Mouse (Mus musculus) testis, adult 2 months (tissue): ENCODE results near the gene Nck2.

Source experiments
- CTCF ChIP-seq: fragments of 200-500 bp; IDR thresholded peaks from 2 replicates; pipeline ENCODE4 v1.5.1; 2012; ENCODE audit warnings: low read depth, mild to moderate bottlenecking, inconsistent platforms, low read length, moderate library complexity; ENCODE audit not compliant: control insufficient read depth, insufficient read depth, insufficient replicate concordance
- POLR2A ChIP-seq: fragments of 200-500 bp; IDR thresholded peaks from 2 replicates; pipeline ENCODE4 v1.6.1; 2012; ENCODE audit warnings: low read depth, mild to moderate bottlenecking, inconsistent platforms, low read length, moderate library complexity; ENCODE audit not compliant: control insufficient read depth

DNA sequence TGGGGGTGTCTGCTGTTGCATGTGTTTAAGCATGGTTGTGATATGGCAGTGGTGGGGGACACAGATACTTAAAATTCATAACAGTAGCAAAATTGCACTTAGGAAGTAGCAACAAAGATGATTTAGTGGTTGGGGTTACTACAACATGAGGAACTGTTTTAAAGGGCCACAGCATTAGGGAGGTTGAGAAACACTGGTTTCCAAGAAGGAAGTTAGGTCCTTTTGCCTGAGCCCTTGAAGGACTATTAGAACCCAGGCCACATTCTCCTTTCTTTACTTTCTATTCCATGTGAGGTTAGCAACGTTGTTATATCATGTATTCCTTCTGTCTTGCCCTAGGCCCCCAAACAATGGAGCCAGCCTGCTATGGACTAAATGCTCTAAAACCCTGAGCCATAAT lies 63.4 kb downstream of the Nck2 start:
- TF ChIP-seq POLR2A, result no peak
- TF ChIP-seq CTCF, result no peak
